Mouse (Mus musculus): Measurements from ENCODE around the gene Clmn.

- TF ChIP-seq POLR2A (IDR thresholded peaks at IDR 0.05; ENCODE audit: borderline replicate concordance, control insufficient read depth, low read depth, low read length) (no peak), CTCF (IDR thresholded peaks at IDR 0.05; ENCODE audit: control insufficient read depth, insufficient read depth, low read length) (no peak)
These were observed 99.8 kb downstream of the Clmn start for GRCm38 (mm10) chr12:104765116-104765515.

Measured in bone marrow, adult 2 months (tissue).